In genomic region chr1:52916655-52917054, GRCm38 (mm10) we compare ENCODE assay signal across 29 mouse cellular contexts.
DNase-seq lines count a peak whose midpoint lies in the region; ATAC-seq and TF ChIP-seq lines count a peak whose summit lies in the region.
"Had no signal": no experiment of that assay in that cellular context is flagged by ENCODE, and none has a peak within 500 bp of the region (broad histone marks: within the 10 kb centered on the region; RNA-seq: fewer than 3 reads in every experiment).

No protein-coding gene starts in this region.

- H3K9ac ChIP-seq in liver, embryonic 11.5 days (ENCODE audit: low read depth, low read length), result no peak overlapping the region
- H3K9ac ChIP-seq in liver, embryonic 14.5 days (replicated peaks), result no peak overlapping the region
- H3K9ac ChIP-seq in stomach, postnatal 0 days (ENCODE audit: low read length), result no peak overlapping the region
- H3K9ac ChIP-seq: embryonic facial prominence, embryonic 15.5 days; forebrain, postnatal 0 days; heart, embryonic 15.5 days; neural tube, embryonic 12.5 days had no signal

- H3K4me1 ChIP-seq in liver, embryonic 11.5 days (replicated peaks; ENCODE audit: control insufficient read depth, insufficient read depth, low read length), result no peaks in the 10 kb centered on the region
- H3K4me1 ChIP-seq in liver, embryonic 14.5 days (replicated peaks; ENCODE audit: control insufficient read depth in 2 of 2, insufficient read depth in 2 of 2, low read length in 1 of 2), result no peaks in the 10 kb centered on the region
- no peaks in the 10 kb centered on the region for H3K4me1 ChIP-seq in stomach, postnatal 0 days (replicated peaks; ENCODE audit: control insufficient read depth, insufficient read depth)
- H3K4me1 ChIP-seq: embryonic facial prominence, embryonic 10.5 days; embryonic facial prominence, embryonic 15.5 days; heart, embryonic 15.5 days; neural tube, embryonic 12.5 days had no signal

- no peaks in the 10 kb centered on the region for H3K27me3 ChIP-seq in liver, embryonic 11.5 days (replicated peaks; ENCODE audit: control insufficient read depth, insufficient read depth, low read length)
- H3K27me3 ChIP-seq in liver, embryonic 14.5 days (ENCODE audit: control insufficient read depth, insufficient read depth, low read length), result no peaks in the 10 kb centered on the region
- H3K27me3 ChIP-seq in stomach, postnatal 0 days (ENCODE audit: control insufficient read depth, insufficient read depth, low read length), result no peaks in the 10 kb centered on the region
- H3K27me3 ChIP-seq: embryonic facial prominence, embryonic 15.5 days; heart, embryonic 15.5 days; neural tube, embryonic 12.5 days had no signal

- no peak for TF ChIP-seq EP300 in liver, embryonic 14.5 days (IDR thresholded peaks at IDR 0.05; ENCODE audit: low read depth)
- no peak for TF ChIP-seq EP300 in stomach, postnatal 0 days (optimal IDR thresholded peaks at IDR 0.05)

- peak; percentile 6 for DNase-seq in liver
- no peak for DNase-seq in liver, embryonic 11.5 days (ENCODE audit: low spot score)
- peak; percentile 1 for DNase-seq in c-Kit-negative CD71-positive TER-119-positive erythroid progenitor cells, embryonic 14.5 days (ENCODE audit: low read depth, low spot score)
- DNase-seq in liver, embryonic 14.5 days (ENCODE audit: low read depth in 3 of 3, low spot score in 3 of 3), result peak in 2 of 3 experiments; percentile 1 to 17
- no peak for DNase-seq in stomach, postnatal 0 days (ENCODE audit: low spot score)
- DNase-seq in kidney, adult 18-20 months, result no peak
- DNase-seq in lung, adult 18-20 months, result no peak
- no peak for DNase-seq in right cerebral cortex, postnatal 14 days
- DNase-seq: adrenal gland, postnatal 25 days; cerebellum, adult 18-20 months; cerebellum, postnatal 25 days; forebrain, postnatal 0 days; gastrocnemius, postnatal 14 days; kidney, adult 9 months; kidney, postnatal 10 days; layer of hippocampus, adult 9-11 months; lung, postnatal 10 days; right cerebral cortex, adult 18-20 months; right cerebral cortex, postnatal 4 days; thymus, adult 2 months; thymus, postnatal 36 days had no signal

- no peak for TF ChIP-seq CTCF in liver, embryonic 14.5 days (IDR thresholded peaks at IDR 0.05; ENCODE audit: low read depth)
- no peak for TF ChIP-seq CTCF in stomach, postnatal 0 days (IDR thresholded peaks at IDR 0.05; ENCODE audit: low read depth)

- H3K4me2 ChIP-seq in liver, embryonic 11.5 days, result no peak overlapping the region
- H3K4me2 ChIP-seq in liver, embryonic 14.5 days (ENCODE audit: low read depth), result no peak overlapping the region
- H3K4me2 ChIP-seq in stomach, postnatal 0 days (replicated peaks; ENCODE audit: low read depth), result no peak overlapping the region
- H3K4me2 ChIP-seq: embryonic facial prominence, embryonic 15.5 days; heart, embryonic 15.5 days; neural tube, embryonic 12.5 days had no signal

- 75% methylated on average over 2 of the region's 2 CpGs for WGBS in liver, embryonic 11.5 days
- 65% methylated on average over 2 of the region's 2 CpGs for WGBS in liver, embryonic 14.5 days (ENCODE audit: insufficient replicate concordance)
- 75% methylated on average over 2 of the region's 2 CpGs for WGBS in stomach, postnatal 0 days

- H3K9me3 ChIP-seq in liver, embryonic 11.5 days (ENCODE audit: control insufficient read depth, low read length), result no peaks in the 10 kb centered on the region
- H3K9me3 ChIP-seq in liver, embryonic 14.5 days (ENCODE audit: control insufficient read depth, low read length), result no peaks in the 10 kb centered on the region
- H3K9me3 ChIP-seq in stomach, postnatal 0 days (ENCODE audit: control insufficient read depth, low read length), result no peaks in the 10 kb centered on the region
- H3K9me3 ChIP-seq: embryonic facial prominence, embryonic 10.5 days; embryonic facial prominence, embryonic 15.5 days; heart, embryonic 15.5 days; neural tube, embryonic 12.5 days had no signal

- H3K4me3 ChIP-seq in liver, embryonic 11.5 days (ENCODE audit: low read depth, low read length), result no peak overlapping the region
- H3K4me3 ChIP-seq in liver, embryonic 14.5 days (ENCODE audit: insufficient read depth in 1 of 2, low read depth in 2 of 2, low read length in 2 of 2), result no peak overlapping the region
- H3K4me3 ChIP-seq in stomach, postnatal 0 days (ENCODE audit: low read depth, low read length), result no peak overlapping the region
- H3K4me3 ChIP-seq: embryonic facial prominence, embryonic 10.5 days; embryonic facial prominence, embryonic 15.5 days; heart, embryonic 15.5 days; neural tube, embryonic 12.5 days had no signal

- no peak for ATAC-seq in liver, embryonic 11.5 days (replicated peaks; ENCODE audit: low FRiP score)
- peak; percentile 76 for ATAC-seq in liver, embryonic 14.5 days (ENCODE audit: insufficient read depth)
- ATAC-seq in stomach, postnatal 0 days (ENCODE audit: low FRiP score, low TSS enrichment), result 0 out of 2 replicates have a peak, but pooled peaks have one; percentile 45
- ATAC-seq: CD4-positive, CD25-positive, alpha-beta regulatory T cell, adult 4 months; forebrain, postnatal 0 days; hindbrain, embryonic 16.5 days; midbrain, embryonic 16.5 days had no signal

- no peaks in the 10 kb centered on the region for H3K36me3 ChIP-seq in liver, embryonic 11.5 days (ENCODE audit: control insufficient read depth, insufficient read depth, low read length)
- no peaks in the 10 kb centered on the region for H3K36me3 ChIP-seq in liver, embryonic 14.5 days (replicated peaks; ENCODE audit: control insufficient read depth, insufficient read depth, low read depth)
- H3K36me3 ChIP-seq in stomach, postnatal 0 days (ENCODE audit: control insufficient read depth, insufficient read depth, low read length), result no peaks in the 10 kb centered on the region
- H3K36me3 ChIP-seq: embryonic facial prominence, embryonic 10.5 days; embryonic facial prominence, embryonic 15.5 days; heart, embryonic 15.5 days; neural tube, embryonic 12.5 days had no signal

- H3K27ac ChIP-seq in liver, embryonic 11.5 days (ENCODE audit: low read depth, low read length), result no peak overlapping the region
- no peak overlapping the region for H3K27ac ChIP-seq in liver, embryonic 14.5 days
- H3K27ac ChIP-seq in stomach, postnatal 0 days (replicated peaks), result no peak overlapping the region
- H3K27ac ChIP-seq: embryonic facial prominence, embryonic 10.5 days; embryonic facial prominence, embryonic 15.5 days; heart, embryonic 15.5 days; macrophage; neural tube, embryonic 12.5 days had no signal

Comparison
In these comparisons a context has a peak if more than half of its experiments do, and no peak if none do; other contexts are left out.
1. DNase-seq: peak in liver (single experiment), c-Kit-negative CD71-positive TER-119-positive erythroid progenitor cells, embryonic 14.5 days (single experiment) and liver, embryonic 14.5 days (2 of 3); none in liver, embryonic 11.5 days (single experiment), stomach, postnatal 0 days (single experiment), kidney, adult 18-20 months (single experiment), lung, adult 18-20 months (0 of 2) and right cerebral cortex, postnatal 14 days (single experiment).